Mouse (Mus musculus) cerebellum, adult 8-10 months (tissue): Measurements from ENCODE around the gene Dvl1.
A peak's percentile ranks its signal among the peaks of the same experiment; 100 is the strongest.

Source experiments
- DNase-seq: peaks from one replicate; pipeline ENCODE4 v3.0.0; 2022

The Dvl1 gene

GRCm38 (mm10) chr4:155846871-155847578 is at the start of gene Dvl1:
Dvl1 (plus strand) TSS chr4:155847402.
- DNase-seq = peak; percentile 96

GRCm38 (mm10) chr4:155802075-155802474 is 45.1 kb upstream of the Dvl1 start:
- DNase-seq = no peak

- no peak for DNase-seq
These were observed 44.4 kb upstream of the Dvl1 start, which contains the start of gene Mrpl20 for GRCm38 (mm10) chr4:155802741-155803339. Mrpl20 (plus strand) TSS chr4:155802878.

GRCm38 (mm10) chr4:155803340-155804041 is 43.7 kb upstream of the Dvl1 start:
- peak; percentile 97 for DNase-seq

GRCm38 (mm10) chr4:155807841-155808240 is 39.4 kb upstream of the Dvl1 start:
- DNase-seq = no peak

- peak; percentile 85 for DNase-seq
These were observed 35.1 kb upstream of the Dvl1 start, which contains the start of gene Ccnl2 for GRCm38 (mm10) chr4:155811929-155812664. Ccnl2 (plus strand) TSS chr4:155812489.

GRCm38 (mm10) chr4:155812665-155813181 is 34.5 kb upstream of the Dvl1 start:
- DNase-seq = no peak

- DNase-seq = no peak
These were observed 29.7 kb upstream of the Dvl1 start for GRCm38 (mm10) chr4:155817533-155817932.

GRCm38 (mm10) chr4:155821025-155821424 is 26.2 kb upstream of the Dvl1 start:
- DNase-seq = no peak

- DNase-seq = no peak
These were observed 23.8 kb upstream of the Dvl1 start for GRCm38 (mm10) chr4:155823443-155823842.

- DNase-seq = no peak
These were observed 17.3 kb upstream of the Dvl1 start for GRCm38 (mm10) chr4:155829866-155830265.

- DNase-seq = no peak
These were observed 16.6 kb upstream of the Dvl1 start for GRCm38 (mm10) chr4:155830596-155830995.

- DNase-seq = peak; percentile 94
These were observed 15.9 kb upstream of the Dvl1 start, which contains the start of gene Aurkaip1 for GRCm38 (mm10) chr4:155831205-155831766. Aurkaip1 (plus strand) TSS chr4:155831272.

GRCm38 (mm10) chr4:155831831-155832230 is 15.4 kb upstream of the Dvl1 start:
- DNase-seq = no peak

GRCm38 (mm10) chr4:155832321-155832720 is 14.9 kb upstream of the Dvl1 start:
- no peak for DNase-seq

GRCm38 (mm10) chr4:155833234-155833633 is 14.0 kb upstream of the Dvl1 start:
- no peak for DNase-seq

GRCm38 (mm10) chr4:155833836-155834235 is 13.4 kb upstream of the Dvl1 start:
- DNase-seq = peak; percentile 64

GRCm38 (mm10) chr4:155837404-155838010 is 9.7 kb upstream of the Dvl1 start:
- DNase-seq = no peak

- no peak for DNase-seq
These were observed 8.7 kb upstream of the Dvl1 start for GRCm38 (mm10) chr4:155838187-155839153.

GRCm38 (mm10) chr4:155839483-155839910 is 7.7 kb upstream of the Dvl1 start, which contains the start of gene Mxra8:
Mxra8 (plus strand) TSS chr4:155839680.
- peak; percentile 27 for DNase-seq
